Mouse (Mus musculus) cerebellum, adult 11-12 months (tissue): ENCODE results near the gene Rrp7a.

Experiments
- DNase-seq: peaks from one replicate; pipeline ENCODE4 v3.0.0; 2022

Gene Rrp7a

DNA sequence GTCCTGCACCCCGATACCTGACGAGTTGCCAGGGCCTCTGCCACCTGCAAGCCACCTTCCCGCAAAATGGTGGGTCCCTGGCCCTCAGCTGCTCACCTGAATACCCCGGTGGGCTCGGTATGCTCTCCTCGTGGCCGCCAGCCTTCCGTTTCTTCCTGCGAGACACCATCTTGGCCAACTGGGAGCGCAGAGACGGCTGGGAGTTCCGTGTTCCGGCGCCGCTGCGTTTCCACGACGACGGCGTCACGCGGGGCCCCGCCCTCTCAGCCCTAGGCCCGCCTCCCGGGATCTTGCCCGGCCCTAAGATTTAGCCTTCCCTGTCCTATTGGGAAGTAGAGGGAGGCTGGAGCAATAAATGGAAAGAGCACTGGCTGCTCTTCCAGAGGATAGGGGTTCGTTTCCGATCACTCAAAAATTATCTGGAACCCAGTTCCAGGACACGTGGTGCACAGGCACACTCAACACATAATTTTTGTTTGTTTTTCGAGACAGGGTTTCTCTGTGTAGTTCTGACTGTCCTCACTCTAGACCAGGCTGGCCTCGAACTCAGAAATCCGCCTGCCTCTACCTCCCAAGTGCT is at the start of gene Rrp7a:
Rrp7a (minus strand) TSS at position 236 of the 580 bp plus-strand sequence.
- peak; percentile 88 for DNase-seq

GRCm38 (mm10) chr15:83171712-83172481 is 49.3 kb upstream of the Rrp7a start:
- DNase-seq: peak; percentile 98

GRCm38 (mm10) chr15:83170956-83171659 is 48.5 kb upstream of the Rrp7a start:
- DNase-seq: peak; percentile 32

DNA sequence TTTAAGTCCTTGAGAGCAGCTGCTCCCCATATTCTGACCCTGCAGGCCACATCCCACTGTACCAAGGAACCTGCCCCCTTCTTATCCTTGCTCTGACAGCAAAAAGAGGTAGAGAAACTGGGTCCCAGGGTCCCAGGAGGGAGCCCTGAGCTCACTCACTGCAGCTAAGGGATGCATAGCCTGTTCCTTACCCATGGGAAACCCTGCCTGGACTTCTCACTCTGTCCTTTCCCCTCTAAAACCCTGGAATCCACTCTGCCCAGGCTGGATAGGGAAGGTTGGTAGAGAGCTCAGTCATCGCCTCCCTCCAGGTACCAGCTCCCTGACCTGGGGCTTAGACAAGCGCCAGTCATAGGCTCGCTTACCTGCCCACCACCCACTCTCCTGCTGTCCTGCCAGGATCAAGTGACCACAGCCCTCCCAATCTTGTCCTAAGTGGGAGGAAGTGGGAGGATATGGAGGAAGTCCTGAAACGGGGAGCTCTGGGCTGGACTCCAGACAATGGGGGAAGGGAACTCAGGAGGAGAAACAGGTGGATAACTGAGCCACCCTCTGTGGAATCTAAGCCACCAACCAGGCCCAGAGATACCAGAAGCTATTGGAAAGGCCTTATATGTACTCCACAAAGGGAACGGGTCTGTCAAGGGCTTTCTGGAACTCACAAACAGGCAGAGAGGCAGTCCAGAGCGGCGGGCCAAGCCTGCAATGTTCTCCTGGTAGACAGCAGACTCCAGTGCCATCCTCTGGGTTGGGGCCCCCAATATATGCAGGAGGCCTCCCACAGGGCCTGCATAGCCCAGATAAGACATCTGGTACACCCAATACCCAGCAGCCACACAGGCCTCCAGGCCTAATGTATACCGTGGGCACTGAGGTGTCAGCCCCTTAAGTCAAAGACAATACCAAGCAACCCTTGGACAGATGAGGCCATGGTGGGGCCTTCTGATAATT is 47.4 kb upstream of the Rrp7a start:
- DNase-seq: peak; percentile 72

GRCm38 (mm10) chr15:83168875-83169771 is 46.5 kb upstream of the Rrp7a start:
- peak; percentile 87 for DNase-seq

DNA sequence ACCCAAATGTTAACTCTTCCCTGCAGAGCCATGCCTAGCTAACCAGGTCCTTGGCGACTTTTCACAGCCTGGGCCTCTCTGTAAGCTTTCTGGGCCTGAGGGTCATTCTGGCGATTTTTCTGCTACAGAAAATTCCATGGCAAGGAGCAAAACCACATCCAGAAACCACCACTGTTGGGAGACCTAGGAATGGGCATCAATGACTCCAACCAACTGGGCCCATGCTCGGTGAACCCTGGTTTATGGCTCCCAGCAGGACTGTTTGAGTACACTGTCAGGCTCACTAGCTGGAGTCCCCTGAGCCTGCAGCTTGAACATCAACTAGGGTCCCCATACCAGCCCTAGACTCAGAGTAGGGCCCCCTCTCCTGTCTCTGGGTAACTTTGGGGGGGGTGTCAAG is 45.7 kb upstream of the Rrp7a start:
- no peak for DNase-seq

GRCm38 (mm10) chr15:83167550-83168065 is 45.0 kb upstream of the Rrp7a start:
- DNase-seq: peak; percentile 31

DNA sequence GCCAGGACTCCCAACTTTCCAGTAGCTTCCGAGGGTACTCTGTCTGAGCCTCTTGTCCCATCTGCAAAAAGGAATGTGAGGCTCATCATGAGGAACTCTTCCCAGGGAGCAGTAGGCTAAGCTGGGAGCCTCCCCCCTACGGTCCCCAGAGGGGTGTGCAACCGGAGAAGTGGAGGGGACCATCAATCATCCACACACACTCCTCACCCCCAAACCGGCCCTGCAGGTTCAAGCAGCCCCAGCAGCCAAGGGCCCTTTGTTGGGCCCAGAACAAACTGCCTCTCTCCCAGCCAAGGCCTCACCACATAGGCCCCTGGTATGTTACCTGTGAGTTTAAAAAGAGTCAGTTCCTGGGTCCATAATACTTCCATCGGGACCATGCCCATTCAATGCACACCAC is 44.5 kb upstream of the Rrp7a start:
- DNase-seq: peak; percentile 22

DNA sequence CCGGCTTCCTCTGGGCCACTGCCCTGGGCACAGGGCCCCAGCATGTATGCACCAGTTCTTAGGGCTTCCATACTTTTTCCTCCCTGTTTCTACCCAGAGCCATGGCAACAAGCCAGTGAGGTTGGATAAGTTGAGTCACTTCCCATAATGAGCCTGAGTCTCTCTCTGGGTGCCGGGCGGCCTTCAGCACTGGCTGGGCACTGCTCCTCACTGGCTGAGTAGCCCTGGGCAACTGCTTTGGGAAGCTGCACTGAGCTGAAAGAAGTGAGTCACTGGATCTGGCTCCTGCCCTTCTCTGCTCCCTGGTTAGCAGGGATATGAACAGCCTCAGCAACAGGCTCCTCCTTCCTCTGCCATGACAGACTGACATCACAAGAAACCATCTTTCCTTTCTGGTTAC is 44.0 kb upstream of the Rrp7a start:
- peak; percentile 38 for DNase-seq

GRCm38 (mm10) chr15:83165526-83166315 is 43.1 kb upstream of the Rrp7a start:
- peak; percentile 29 for DNase-seq

GRCm38 (mm10) chr15:83164971-83165471 is 42.4 kb upstream of the Rrp7a start:
- DNase-seq: no peak

DNA sequence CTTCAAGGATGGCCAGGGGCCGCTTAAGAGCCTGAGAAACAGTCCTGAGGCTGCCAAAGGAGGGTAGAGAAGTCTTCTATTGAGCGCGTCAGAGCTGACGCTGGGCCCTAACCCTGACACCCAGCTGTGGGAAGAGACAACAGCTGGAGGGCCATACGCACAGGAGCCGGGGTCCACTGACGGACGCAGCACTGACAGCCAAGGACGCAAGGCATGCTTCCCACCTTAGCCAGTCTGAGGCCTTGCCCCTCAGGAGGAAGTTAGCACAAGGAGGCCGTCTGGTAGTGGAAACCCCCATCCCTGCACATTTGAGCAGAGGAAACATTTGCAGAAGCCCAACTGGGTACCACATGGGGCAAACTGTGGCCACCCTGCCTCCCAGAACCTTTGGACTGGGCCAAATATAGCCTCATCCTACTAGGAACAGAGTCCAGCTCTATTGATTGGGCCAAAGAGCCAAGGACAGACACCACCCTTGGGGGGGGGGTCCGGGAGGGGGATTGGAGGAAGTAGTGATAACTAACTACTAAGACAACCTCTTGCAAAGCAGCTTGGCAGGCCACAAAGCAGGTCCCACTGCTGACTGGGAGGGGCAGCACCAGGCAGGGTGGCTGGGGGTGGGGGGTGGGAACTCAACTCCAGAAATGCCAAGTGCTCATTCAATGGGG is 40.4 kb upstream of the Rrp7a start:
- DNase-seq: no peak

- DNase-seq: peak; percentile 14
Measured at GRCm38 (mm10) chr15:83162001-83162400, 39.4 kb upstream of the Rrp7a start.

GRCm38 (mm10) chr15:83161062-83161748 is 38.6 kb upstream of the Rrp7a start:
- DNase-seq: peak; percentile 10

- DNase-seq: no peak
Measured at GRCm38 (mm10) chr15:83160561-83160960, 38.0 kb upstream of the Rrp7a start.

- no peak for DNase-seq
Measured at GRCm38 (mm10) chr15:83159823-83160222, 37.2 kb upstream of the Rrp7a start.

DNA sequence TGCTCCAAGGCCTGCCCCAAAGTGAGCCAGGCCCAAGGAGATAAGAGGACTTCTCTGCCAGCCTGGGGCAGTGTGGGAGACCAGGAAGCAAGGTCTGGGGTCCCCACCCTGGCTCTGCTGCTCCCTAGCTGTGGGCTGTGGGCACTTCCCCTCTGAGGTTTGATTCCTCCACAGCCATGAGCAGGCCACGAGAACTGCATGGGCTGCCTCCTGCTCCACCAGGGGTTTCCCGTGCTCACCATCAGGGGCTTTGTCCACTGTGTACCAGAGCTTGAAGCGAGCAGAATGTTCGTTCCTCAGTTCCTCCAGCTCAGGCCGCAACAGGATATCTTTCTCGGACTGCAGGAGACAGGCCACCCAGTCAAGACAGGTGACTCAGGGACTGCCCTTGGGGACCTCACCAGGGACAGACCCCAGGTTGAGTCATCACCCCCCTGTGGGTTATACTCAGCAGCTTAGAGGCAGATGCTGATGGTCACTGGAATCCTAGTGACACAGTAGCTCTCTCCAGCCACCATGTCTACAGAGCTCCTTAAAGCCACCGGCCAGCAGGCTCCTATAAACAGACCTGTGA is 36.1 kb upstream of the Rrp7a start:
- no peak for DNase-seq

DNA sequence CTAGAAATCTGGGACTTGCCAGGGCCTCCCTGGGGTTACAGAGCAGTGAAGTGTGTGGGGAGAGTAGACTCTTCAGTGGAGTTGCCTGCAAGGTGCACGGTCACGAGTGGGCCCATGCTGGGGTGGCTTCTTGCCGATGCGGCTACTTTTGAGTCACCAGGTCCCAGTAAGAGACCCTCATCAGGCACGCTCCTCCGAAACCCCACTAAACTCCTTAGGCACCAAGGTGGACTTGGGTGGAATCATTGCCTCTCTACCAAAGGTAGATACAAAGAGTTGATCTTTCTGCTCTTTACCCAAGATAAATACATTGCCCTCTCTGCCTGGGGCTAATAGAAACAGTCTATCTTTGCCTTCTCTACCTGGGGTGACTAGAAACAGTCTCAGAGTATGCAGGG is 35.1 kb upstream of the Rrp7a start:
- DNase-seq: no peak
